Mouse (Mus musculus): ENCODE data around the gene Mecom. TPM values are rescaled to one million over a fixed set of nuclear protein-coding genes. Genes with fewer than 3 reads are reported as not detected.

Mecom gene
- polyA plus RNA-seq, 1 experiment from 2014 or later: 46.4 TPM

DNA sequence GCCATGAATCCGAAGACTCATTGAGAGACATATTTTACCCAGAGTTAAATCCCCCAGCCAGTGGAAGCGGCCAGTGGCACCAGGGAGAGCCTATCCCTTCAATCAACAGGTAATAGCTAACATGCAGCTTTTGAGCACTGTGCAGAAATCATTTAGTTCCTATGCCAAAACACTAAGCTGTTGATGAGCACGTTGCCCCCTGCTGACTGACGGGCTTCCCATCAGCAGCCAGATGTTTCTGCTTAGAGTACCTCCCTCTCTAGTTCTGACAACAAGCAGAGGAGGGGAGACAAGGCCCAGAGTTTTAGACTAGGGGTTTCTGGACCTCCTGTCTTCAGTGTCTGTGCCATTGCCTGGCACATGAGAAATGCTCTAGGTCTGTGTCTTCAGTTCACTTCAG lies 239.7 kb downstream of the Mecom start:
- Histone ChIP-seq H3K4me2 (no peak overlapping the region), H3K9me3 (no peaks in the 10 kb centered on the region), H3K27me3 (replicated peaks) (no peaks in the 10 kb centered on the region), H3K27ac (no peak overlapping the region), H3K4me3 (replicated peaks) (no peak overlapping the region), H3K9ac (no peak overlapping the region), H3K36me3 (no peaks in the 10 kb centered on the region), H3K4me1 (no peaks in the 10 kb centered on the region)
- ATAC-seq (ENCODE audit: insufficient read depth, low FRiP score, low read depth): no peak
- 66% methylated on average over 4 of the region's 4 CpGs for WGBS

DNA sequence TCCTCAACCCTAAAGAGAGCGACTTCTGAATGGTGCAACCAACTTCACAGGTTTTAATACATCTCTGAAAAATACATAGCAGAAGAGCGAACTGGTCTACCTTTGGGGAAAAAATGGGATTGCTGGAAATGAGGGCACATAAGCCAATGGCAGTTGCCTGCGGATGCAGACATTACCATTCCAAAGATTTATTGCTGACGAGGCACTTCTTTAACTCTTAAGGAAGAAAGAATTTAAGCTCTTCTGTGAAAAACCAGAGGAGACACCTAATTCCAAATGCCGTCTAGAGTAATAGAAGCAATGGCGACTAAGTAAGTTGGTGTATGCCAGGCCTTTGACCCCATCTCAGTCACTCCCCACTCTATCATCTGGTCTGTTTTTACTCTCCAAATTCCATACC lies 240.2 kb downstream of the Mecom start:
- Histone ChIP-seq H3K4me1 (no peaks in the 10 kb centered on the region), H3K9me3 (no peaks in the 10 kb centered on the region), H3K27me3 (replicated peaks) (no peaks in the 10 kb centered on the region), H3K27ac (no peak overlapping the region), H3K9ac (no peak overlapping the region), H3K4me2 (no peak overlapping the region), H3K36me3 (no peaks in the 10 kb centered on the region), H3K4me3 (replicated peaks) (no peak overlapping the region)
- ATAC-seq (ENCODE audit: insufficient read depth, low FRiP score, low read depth): no peak
- WGBS: 87% methylated on average over 6 of the region's 6 CpGs

DNA sequence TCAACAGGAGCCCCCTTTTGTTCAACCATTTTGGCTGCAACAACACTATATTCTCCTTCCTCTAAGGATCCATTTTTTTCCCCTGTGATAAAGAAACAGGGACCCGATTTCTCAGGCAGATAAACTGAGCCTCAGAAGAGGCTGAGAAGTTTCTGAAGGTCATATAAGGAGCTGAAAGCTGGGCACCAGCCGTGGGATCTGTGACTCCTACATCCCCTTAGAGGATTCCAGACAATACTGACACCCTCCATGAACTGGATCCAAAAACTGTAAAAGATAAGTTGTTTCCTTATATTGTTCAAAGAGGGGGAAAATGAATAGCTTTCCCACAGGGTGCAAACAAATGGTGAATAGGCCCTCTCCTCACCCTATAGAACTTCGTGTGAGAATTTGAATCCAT lies 241.7 kb downstream of the Mecom start:
- no peaks in the 10 kb centered on the region for H3K9me3 ChIP-seq
- no peak for ATAC-seq (ENCODE audit: insufficient read depth, low FRiP score, low read depth)
- WGBS: 55% methylated on average over 3 of the region's 3 CpGs
- no peaks in the 10 kb centered on the region for H3K27me3 ChIP-seq (replicated peaks)
- no peaks in the 10 kb centered on the region for H3K36me3 ChIP-seq
- H3K4me1 ChIP-seq: no peaks in the 10 kb centered on the region
- no peak overlapping the region for H3K27ac ChIP-seq
- no peak overlapping the region for H3K9ac ChIP-seq
- no peak overlapping the region for H3K4me2 ChIP-seq
- H3K4me3 ChIP-seq (replicated peaks): no peak overlapping the region

DNA sequence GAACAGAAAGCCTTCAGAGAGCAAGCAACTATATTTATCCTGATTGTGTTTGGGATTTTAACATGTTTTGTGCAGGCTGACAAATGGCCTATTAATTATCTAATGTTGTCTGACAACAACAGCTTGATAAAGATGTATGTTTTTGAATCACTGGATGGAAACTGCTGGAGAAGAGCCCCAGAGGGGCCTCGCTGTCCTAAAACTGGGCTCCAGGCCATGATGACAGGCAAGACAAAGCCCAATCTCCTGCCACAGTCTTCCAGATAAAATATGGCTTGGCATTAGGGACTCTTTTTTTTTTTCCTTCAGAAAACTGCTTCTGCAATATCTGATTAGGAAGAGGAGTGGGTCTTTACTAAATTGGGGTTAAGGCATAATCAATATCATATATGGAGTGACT lies 248.3 kb downstream of the Mecom start:
- no peak overlapping the region for H3K27ac ChIP-seq
- WGBS: 60% methylated on average over 1 of the region's 1 CpGs
- ATAC-seq (ENCODE audit: insufficient read depth, low FRiP score, low read depth): no peak
- no peak overlapping the region for H3K4me2 ChIP-seq
- no peaks in the 10 kb centered on the region for H3K27me3 ChIP-seq (replicated peaks)
- H3K9me3 ChIP-seq: no peaks in the 10 kb centered on the region
- H3K4me3 ChIP-seq (replicated peaks): no peak overlapping the region
- H3K36me3 ChIP-seq: no peaks in the 10 kb centered on the region
- H3K4me1 ChIP-seq: no peaks in the 10 kb centered on the region
- no peak overlapping the region for H3K9ac ChIP-seq

DNA sequence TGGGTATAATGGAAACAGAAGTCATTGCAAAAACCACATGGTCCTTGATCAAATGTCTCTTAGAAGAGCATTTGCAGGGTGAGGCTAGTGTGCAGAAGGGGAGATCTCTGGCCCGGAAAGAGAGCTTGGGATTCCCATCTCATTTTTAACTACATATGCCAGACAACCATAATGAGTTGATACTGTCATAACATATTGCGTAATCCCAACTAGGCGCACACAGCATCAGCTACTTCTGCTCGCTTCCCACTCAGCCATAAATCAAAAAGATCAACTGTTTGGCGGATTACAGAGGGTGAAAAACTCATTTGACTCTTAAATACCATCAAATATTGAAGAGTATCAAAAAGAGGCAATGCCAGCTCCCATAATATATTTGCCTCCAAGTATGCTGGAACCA lies 253.4 kb downstream of the Mecom start:
- ATAC-seq (ENCODE audit: insufficient read depth, low FRiP score, low read depth): no peak
- Histone ChIP-seq H3K27me3 (replicated peaks) (no peaks in the 10 kb centered on the region), H3K9me3 (no peaks in the 10 kb centered on the region), H3K36me3 (no peaks in the 10 kb centered on the region), H3K9ac (no peak overlapping the region), H3K4me2 (no peak overlapping the region), H3K27ac (no peak overlapping the region), H3K4me1 (no peaks in the 10 kb centered on the region), H3K4me3 (replicated peaks) (no peak overlapping the region)
- 79% methylated on average over 5 of the region's 5 CpGs for WGBS

DNA sequence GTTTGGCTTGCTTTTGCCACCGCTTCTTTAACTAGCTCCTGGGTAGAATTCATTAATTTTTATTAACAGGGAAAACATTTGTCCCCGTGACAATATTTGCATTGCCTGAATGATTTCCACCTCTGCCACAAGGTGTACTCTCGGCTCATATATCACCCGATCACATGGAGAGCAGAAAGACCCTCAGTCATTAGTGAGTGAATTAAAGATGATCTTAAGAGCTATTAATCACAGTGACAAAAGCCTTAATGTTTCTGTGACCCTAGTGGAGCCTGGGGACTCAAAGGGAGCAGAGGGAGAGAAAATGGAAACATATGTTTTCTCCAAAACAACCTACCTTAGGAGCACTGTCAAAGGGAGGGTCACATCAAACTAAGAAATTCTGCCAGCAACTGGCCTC lies 261.3 kb downstream of the Mecom start:
- no peak overlapping the region for H3K4me3 ChIP-seq (replicated peaks)
- no peaks in the 10 kb centered on the region for H3K36me3 ChIP-seq
- H3K9me3 ChIP-seq: no peaks in the 10 kb centered on the region
- WGBS: 43% methylated on average over 4 of the region's 4 CpGs
- H3K9ac ChIP-seq: no peak overlapping the region
- 0 out of 2 replicates have a peak, but pooled peaks cover 4% of the 10 kb centered on the region for H3K4me1 ChIP-seq
- no peak overlapping the region; the same call in 1 of the 2 replicates for H3K27ac ChIP-seq
- no peaks in the 10 kb centered on the region for H3K27me3 ChIP-seq (replicated peaks)
- no peak for ATAC-seq (ENCODE audit: insufficient read depth, low FRiP score, low read depth)
- no peak overlapping the region for H3K4me2 ChIP-seq

DNA sequence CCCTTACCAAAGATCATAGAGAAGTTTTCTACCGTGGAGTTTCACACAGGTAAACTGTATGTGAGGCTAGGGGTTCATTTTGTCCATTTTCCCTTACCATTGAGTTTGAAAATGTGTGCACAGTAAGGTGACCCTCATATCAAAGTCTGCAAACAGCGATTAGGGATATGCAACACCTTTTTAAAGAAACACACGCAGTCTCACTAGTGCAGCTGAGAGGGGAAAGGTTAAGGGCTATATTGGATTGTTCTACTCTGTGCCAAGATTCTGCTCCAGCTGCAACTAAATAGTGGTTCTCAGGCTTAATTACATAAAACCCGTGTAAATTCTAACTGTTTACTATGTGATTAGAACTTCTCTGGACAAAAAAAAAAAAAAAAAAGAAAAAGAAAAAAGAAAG lies 263.7 kb downstream of the Mecom start:
- 0 out of 2 replicates have a peak, but pooled peaks cover 4% of the 10 kb centered on the region for H3K4me1 ChIP-seq
- no peak overlapping the region for H3K4me3 ChIP-seq (replicated peaks)
- ATAC-seq (ENCODE audit: insufficient read depth, low FRiP score, low read depth): peak; percentile 91
- H3K9me3 ChIP-seq: no peaks in the 10 kb centered on the region
- WGBS: 37% methylated on average over 4 of the region's 4 CpGs
- H3K4me2 ChIP-seq: no peak overlapping the region
- H3K27me3 ChIP-seq (replicated peaks): no peaks in the 10 kb centered on the region
- peak overlapping the region; percentile 74 for H3K27ac ChIP-seq
- no peaks in the 10 kb centered on the region for H3K36me3 ChIP-seq
- no peak overlapping the region for H3K9ac ChIP-seq

DNA sequence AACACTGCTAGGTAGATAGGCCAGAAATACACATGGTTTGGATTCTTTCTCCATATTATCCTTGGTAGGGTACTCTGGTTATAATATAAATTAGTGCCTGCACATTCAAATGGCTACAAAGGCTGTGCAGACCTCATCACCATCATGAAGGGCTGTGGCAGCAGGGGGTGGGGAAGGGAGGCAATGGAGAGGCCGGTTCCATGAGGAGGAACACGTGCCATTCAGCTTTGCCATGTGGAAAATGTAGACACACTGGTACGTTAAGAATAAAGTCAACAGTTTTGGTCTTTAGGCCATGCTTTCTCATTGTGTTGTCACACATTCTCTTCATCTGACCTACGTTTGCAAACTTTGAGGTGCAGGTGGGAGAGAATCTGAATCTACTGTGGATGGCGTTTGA lies 264.2 kb downstream of the Mecom start:
- Histone ChIP-seq H3K27me3 (replicated peaks) (no peaks in the 10 kb centered on the region), H3K27ac (peak overlapping the region; percentile 74)
- no peak for ATAC-seq (ENCODE audit: insufficient read depth, low FRiP score, low read depth)

DNA sequence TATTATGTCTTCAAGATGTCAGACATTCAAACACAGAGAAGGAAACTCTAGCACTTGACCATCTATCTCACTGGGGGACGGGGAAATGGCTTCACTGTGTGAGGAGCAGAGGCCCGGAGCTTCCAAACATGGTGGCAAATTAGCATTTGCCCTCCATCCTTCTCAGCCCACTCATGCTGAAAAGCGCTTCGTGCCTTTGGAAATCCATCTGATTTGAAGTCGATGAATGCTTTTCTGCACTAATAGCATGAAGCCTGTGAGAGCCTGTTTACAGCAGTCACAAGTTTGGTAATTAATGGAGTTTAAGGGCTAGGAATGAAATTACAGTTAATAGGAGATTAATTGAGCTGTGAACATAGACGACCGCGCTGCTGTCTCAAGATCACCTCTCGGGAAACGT lies 270.2 kb downstream of the Mecom start:
- Histone ChIP-seq H3K27ac (no peak overlapping the region), H3K4me1 (no peaks in the 10 kb centered on the region), H3K27me3 (replicated peaks) (no peaks in the 10 kb centered on the region), H3K4me3 (replicated peaks) (no peak overlapping the region), H3K4me2 (no peak overlapping the region), H3K9me3 (no peaks in the 10 kb centered on the region), H3K36me3 (no peaks in the 10 kb centered on the region), H3K9ac (no peak overlapping the region)
- 82% methylated on average over 10 of the region's 10 CpGs for WGBS
- ATAC-seq (ENCODE audit: insufficient read depth, low FRiP score, low read depth): no peak

More for the DNA sequence above, 264.2 kb downstream of the Mecom start:
- no peak overlapping the region for H3K4me2 ChIP-seq
- no peaks in the 10 kb centered on the region for H3K36me3 ChIP-seq
- 0 out of 2 replicates have a peak, but pooled peaks cover 4% of the 10 kb centered on the region for H3K4me1 ChIP-seq
- 58% methylated on average over 5 of the region's 5 CpGs for WGBS
- no peak overlapping the region for H3K4me3 ChIP-seq (replicated peaks)
- no peak overlapping the region for H3K9ac ChIP-seq
- H3K9me3 ChIP-seq: no peaks in the 10 kb centered on the region

DNA sequence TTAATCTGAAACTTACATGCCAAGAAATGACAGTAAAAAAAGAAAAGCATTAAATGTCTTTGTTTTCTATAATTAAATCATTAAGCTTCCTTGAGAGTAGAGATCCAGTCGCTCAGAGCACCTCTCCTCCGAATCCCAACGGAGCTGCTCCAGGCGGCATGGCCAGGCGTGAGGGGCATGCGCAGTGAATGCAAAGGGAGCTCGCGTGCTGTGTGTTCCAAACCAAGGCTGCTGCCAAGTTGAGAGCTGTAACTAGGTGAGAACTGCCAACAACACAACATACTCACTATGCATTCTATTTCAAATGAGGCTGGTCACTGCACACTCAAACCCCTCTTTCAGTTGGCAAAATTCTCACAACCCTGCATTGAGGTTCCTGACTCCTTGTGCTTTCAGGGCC lies 271.7 kb downstream of the Mecom start:
- no peak overlapping the region for H3K27ac ChIP-seq
- H3K4me2 ChIP-seq: no peak overlapping the region
- 94% methylated on average over 8 of the region's 8 CpGs for WGBS
- H3K27me3 ChIP-seq (replicated peaks): no peaks in the 10 kb centered on the region
- no peak overlapping the region for H3K9ac ChIP-seq
- no peak for ATAC-seq (ENCODE audit: insufficient read depth, low FRiP score, low read depth)
- no peak overlapping the region for H3K4me3 ChIP-seq (replicated peaks)
- H3K4me1 ChIP-seq: no peaks in the 10 kb centered on the region
- H3K36me3 ChIP-seq: no peaks in the 10 kb centered on the region
- H3K9me3 ChIP-seq: no peaks in the 10 kb centered on the region

DNA sequence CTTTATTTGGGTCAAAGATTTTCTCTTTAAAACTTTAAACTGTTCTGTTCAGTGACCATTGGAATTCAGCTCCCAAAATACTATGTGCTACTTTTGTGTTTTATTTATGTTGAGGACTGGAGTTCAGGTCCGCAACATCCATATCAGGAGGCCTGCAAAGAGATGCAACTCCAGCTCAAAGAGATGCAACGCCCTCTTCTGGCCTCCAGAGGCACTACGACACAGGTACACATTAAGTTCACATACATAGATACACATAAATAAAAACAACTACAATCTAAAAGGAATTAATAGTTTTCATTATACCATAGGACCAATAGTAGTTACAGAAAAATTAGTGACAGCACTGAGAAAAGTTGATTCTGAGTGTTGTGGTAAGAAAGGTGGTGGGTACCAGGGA lies 278.6 kb downstream of the Mecom start:
- no peaks in the 10 kb centered on the region for H3K4me1 ChIP-seq
- 78% methylated on average over 3 of the region's 3 CpGs for WGBS

DNA sequence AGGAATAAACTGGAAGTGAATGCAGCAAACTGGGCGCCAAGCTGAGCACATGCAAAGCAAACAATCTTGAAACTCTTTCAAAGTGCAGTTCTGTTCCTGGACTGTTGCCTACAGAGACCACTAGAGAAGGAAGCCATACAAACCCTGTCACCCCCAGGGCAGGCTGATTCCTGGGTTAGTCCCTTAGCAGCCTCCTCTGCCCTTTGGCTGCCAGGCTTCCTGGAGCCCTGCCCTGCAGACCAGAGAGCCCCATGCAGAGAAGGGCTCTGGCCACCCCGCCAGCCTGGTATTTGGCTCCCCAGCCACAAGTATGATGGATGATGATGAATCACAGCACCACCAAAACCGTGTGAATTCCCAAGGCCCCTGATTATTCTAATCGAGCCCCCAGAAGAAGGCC lies 286.9 kb downstream of the Mecom start:
- H3K27ac ChIP-seq: peak overlapping the region; percentile 59; the same call in 1 of the 2 replicates
- no peak overlapping the region for H3K4me2 ChIP-seq
- H3K9me3 ChIP-seq: no peaks in the 10 kb centered on the region
- no peaks in the 10 kb centered on the region for H3K36me3 ChIP-seq
- H3K4me3 ChIP-seq (replicated peaks): no peak overlapping the region
- no peaks in the 10 kb centered on the region for H3K27me3 ChIP-seq (replicated peaks)
- ATAC-seq (ENCODE audit: insufficient read depth, low FRiP score, low read depth): peak; percentile 58; the same call in 1 of the 2 replicates
- peaks cover 5% of the 10 kb centered on the region for H3K4me1 ChIP-seq
- 40% methylated on average over 4 of the region's 4 CpGs for WGBS
- no peak overlapping the region for H3K9ac ChIP-seq

More for the DNA sequence above, 278.6 kb downstream of the Mecom start:
- no peak overlapping the region for H3K9ac ChIP-seq
- H3K9me3 ChIP-seq: no peaks in the 10 kb centered on the region
- no peaks in the 10 kb centered on the region for H3K27me3 ChIP-seq (replicated peaks)
- H3K36me3 ChIP-seq: no peaks in the 10 kb centered on the region
- no peak overlapping the region for H3K4me2 ChIP-seq
- ATAC-seq (ENCODE audit: insufficient read depth, low FRiP score, low read depth): no peak
- no peak overlapping the region for H3K4me3 ChIP-seq (replicated peaks)
- no peak overlapping the region for H3K27ac ChIP-seq

DNA sequence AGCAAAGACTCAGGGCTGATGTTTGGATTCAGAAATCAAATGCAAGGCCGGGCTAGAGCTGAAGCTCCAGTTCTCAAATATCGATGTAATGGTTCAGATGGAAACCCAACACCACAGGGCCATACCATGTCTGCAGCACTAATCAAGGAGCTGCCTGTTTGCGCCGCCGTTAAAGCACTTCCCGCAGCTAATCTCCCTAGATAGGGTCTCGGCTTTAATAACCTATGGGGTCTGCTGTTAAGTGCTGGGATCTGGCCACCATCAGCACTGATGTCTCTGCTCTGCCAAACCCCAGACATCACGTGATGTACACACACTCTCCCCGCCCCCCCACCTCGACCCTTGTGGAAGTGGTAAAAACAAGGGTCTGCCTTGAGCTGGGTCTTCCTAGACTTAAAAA lies 289.4 kb downstream of the Mecom start:
- Histone ChIP-seq H3K4me3 (replicated peaks) (no peak overlapping the region), H3K9me3 (no peaks in the 10 kb centered on the region), H3K9ac (no peak overlapping the region), H3K36me3 (no peaks in the 10 kb centered on the region), H3K27ac (no peak overlapping the region), H3K4me1 (peaks cover 9% of the 10 kb centered on the region), H3K27me3 (replicated peaks) (no peaks in the 10 kb centered on the region), H3K4me2 (no peak overlapping the region)
- 36% methylated on average over 10 of the region's 10 CpGs for WGBS
- ATAC-seq (ENCODE audit: insufficient read depth, low FRiP score, low read depth): no peak

All from stomach, embryonic 15.5 days (tissue).